9 mouse cellular contexts compared by ENCODE assay signal in the genomic region with DNA sequence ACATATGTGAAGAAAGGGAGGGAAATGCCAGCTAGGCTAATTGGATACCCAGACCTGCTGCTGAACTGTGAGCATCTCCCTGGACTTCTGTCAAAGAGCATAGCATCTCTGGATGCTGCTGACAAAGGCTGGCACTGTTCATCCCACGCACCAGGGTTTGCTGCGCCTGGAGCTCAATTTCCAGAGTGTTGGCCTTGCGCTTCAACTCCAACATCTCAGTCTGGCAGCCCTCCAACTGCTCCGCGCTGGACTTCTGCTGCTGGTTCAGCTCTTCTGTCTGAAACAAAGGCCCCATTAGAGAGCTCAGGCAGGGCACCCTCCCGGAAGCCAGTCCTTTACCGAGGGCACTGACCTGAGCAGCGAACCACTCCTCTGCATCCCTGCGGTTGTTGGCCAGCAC. TPM values are rescaled to one million over a fixed set of nuclear protein-coding genes. Genes with fewer than 3 reads are reported as not detected.
DNase-seq lines count a peak whose midpoint lies in the region; ATAC-seq and TF ChIP-seq lines count a peak whose summit lies in the region.
"Had no signal": no experiment of that assay in that cellular context is flagged by ENCODE, and none has a peak within 500 bp of the region (broad histone marks: within the 10 kb centered on the region; RNA-seq: fewer than 3 reads in every experiment).

No protein-coding gene starts in this region.

- WGBS in lung, postnatal 0 days, result 32% methylated on average over 9 of the region's 9 CpGs

- TF ChIP-seq EP300 in lung, postnatal 0 days (IDR thresholded peaks at IDR 0.05), result no peak

- H3K4me3 ChIP-seq in lung, postnatal 0 days (ENCODE audit: low read depth, low read length), result no peak overlapping the region

- no peak overlapping the region for H3K27ac ChIP-seq in lung, postnatal 0 days (ENCODE audit: low read length)

- H3K4me2 ChIP-seq in lung, postnatal 0 days (replicated peaks; ENCODE audit: low read depth, low read length), result no peak overlapping the region

- no peak for TF ChIP-seq CTCF in lung, postnatal 0 days (IDR thresholded peaks at IDR 0.05)

- no peaks in the 10 kb centered on the region for H3K36me3 ChIP-seq in lung, postnatal 0 days (ENCODE audit: insufficient read depth, low read length)

- no peaks in the 10 kb centered on the region for H3K9me3 ChIP-seq in lung, postnatal 0 days (ENCODE audit: low read length)

- H3K9ac ChIP-seq in lung, postnatal 0 days (replicated peaks; ENCODE audit: low read depth), result no peak overlapping the region

- no peak for ATAC-seq in cerebellum, adult (ENCODE audit: insufficient number of reproducible peaks, low FRiP score, low TSS enrichment)
- ATAC-seq in lung, postnatal 0 days, result no peak

- H3K4me1 ChIP-seq in lung, postnatal 0 days (ENCODE audit: insufficient read depth, low read depth, low read length), result no peaks in the 10 kb centered on the region

- peak; percentile 15 for DNase-seq in cerebellum, adult 11 months
- DNase-seq in lung, postnatal 0 days (ENCODE audit: low spot score), result peak; percentile 5
- DNase-seq in lung, adult 18-20 months, result no peak
- DNase-seq in layer of hippocampus, adult 18-20 months (ENCODE audit: low spot score in 2 of 2), result peak; percentile 29 to 65
- peak; percentile 13 for DNase-seq in ovary, postnatal 10 days (ENCODE audit: low spot score)
- no peak for DNase-seq in yolk sac, embryonic 10.5 days (ENCODE audit: low spot score)
- no peak for DNase-seq in spleen, adult 12 weeks (ENCODE audit: low spot score)

- H3K27me3 ChIP-seq in lung, postnatal 0 days (replicated peaks; ENCODE audit: insufficient read depth, low read length), result no peaks in the 10 kb centered on the region

RNA-seq across cellular contexts. Expression of a gene that starts 3.2 kb away (rescaled TPM):
- not detected in 2 replicates for polyA plus RNA-seq in lung, postnatal 0 days (2015; fragmentation: Nextera tagmentation; extraction: Ambion mirVana)
- not detected for total RNA-seq in layer of hippocampus, adult 18-20 months (2021)
- total RNA-seq: gastrocnemius, postnatal 4 days had no signal

RNA-seq across cellular contexts. Expression of a gene that starts 10.9 kb away (rescaled TPM):
- polyA plus RNA-seq in lung, postnatal 0 days (2015; fragmentation: Nextera tagmentation; extraction: Ambion mirVana), result not detected in 2 replicates
- total RNA-seq in layer of hippocampus, adult 18-20 months (2021), result not detected
- total RNA-seq: gastrocnemius, postnatal 4 days had no signal

RNA-seq across cellular contexts. Expression of a gene that starts 16.9 kb away (rescaled TPM):
- polyA plus RNA-seq in lung, postnatal 0 days (2015; fragmentation: Nextera tagmentation; extraction: Ambion mirVana), result not detected in 2 replicates
- total RNA-seq in layer of hippocampus, adult 18-20 months (2021), result not detected
- total RNA-seq: gastrocnemius, postnatal 4 days had no signal

RNA-seq across cellular contexts. Expression of a gene that starts 18.6 kb away (rescaled TPM):
- not detected in 2 replicates for polyA plus RNA-seq in lung, postnatal 0 days (2015; fragmentation: Nextera tagmentation; extraction: Ambion mirVana)
- not detected for total RNA-seq in layer of hippocampus, adult 18-20 months (2021)
- total RNA-seq: gastrocnemius, postnatal 4 days had no signal

RNA-seq across cellular contexts. Expression of a gene that starts 19.5 kb away (rescaled TPM):
- not detected in 2 replicates for polyA plus RNA-seq in lung, postnatal 0 days (2015; fragmentation: Nextera tagmentation; extraction: Ambion mirVana)
- not detected for total RNA-seq in layer of hippocampus, adult 18-20 months (2021)
- total RNA-seq: gastrocnemius, postnatal 4 days had no signal

Comparison
In these comparisons a context has a peak if more than half of its experiments do, and no peak if none do; other contexts are left out.
1. DNase-seq: peak in cerebellum, adult 11 months (single experiment), lung, postnatal 0 days (single experiment), layer of hippocampus, adult 18-20 months (2 of 2) and ovary, postnatal 10 days (single experiment); none in lung, adult 18-20 months (0 of 2), yolk sac, embryonic 10.5 days (single experiment) and spleen, adult 12 weeks (single experiment).